Mouse (Mus musculus): ENCODE measurements at regions not wholly inside any gene's neighbourhood (a gene's known extent, or its start where the extent isn't known, plus 50 kb on each side); places are given as distances from the start of the nearest gene placed in this dataset.

GRCm38 (mm10) chr13:59874137-59874931, 51.4 kb upstream of the Tut7 start:
- no peak for DNase-seq (ENCODE audit: low read depth, low spot score)
